Mouse (Mus musculus): ENCODE data around the gene Kars. TPM values are rescaled to one million over a fixed set of nuclear protein-coding genes. Genes with fewer than 3 reads are reported as not detected.

Kars gene
- total RNA-seq (2012; rRNA removed): 295 and 302 TPM in 2 replicates
- 100 to 1,000 TPM; 355 to 642 TPM for polyA plus RNA-seq (2012; ENCODE audit: insufficient read depth in 1 of 2, insufficient read length in 2 of 2, low read depth in 1 of 2, low replicate concordance in 2 of 2, missing spikeins in 1 of 2)

DNA sequence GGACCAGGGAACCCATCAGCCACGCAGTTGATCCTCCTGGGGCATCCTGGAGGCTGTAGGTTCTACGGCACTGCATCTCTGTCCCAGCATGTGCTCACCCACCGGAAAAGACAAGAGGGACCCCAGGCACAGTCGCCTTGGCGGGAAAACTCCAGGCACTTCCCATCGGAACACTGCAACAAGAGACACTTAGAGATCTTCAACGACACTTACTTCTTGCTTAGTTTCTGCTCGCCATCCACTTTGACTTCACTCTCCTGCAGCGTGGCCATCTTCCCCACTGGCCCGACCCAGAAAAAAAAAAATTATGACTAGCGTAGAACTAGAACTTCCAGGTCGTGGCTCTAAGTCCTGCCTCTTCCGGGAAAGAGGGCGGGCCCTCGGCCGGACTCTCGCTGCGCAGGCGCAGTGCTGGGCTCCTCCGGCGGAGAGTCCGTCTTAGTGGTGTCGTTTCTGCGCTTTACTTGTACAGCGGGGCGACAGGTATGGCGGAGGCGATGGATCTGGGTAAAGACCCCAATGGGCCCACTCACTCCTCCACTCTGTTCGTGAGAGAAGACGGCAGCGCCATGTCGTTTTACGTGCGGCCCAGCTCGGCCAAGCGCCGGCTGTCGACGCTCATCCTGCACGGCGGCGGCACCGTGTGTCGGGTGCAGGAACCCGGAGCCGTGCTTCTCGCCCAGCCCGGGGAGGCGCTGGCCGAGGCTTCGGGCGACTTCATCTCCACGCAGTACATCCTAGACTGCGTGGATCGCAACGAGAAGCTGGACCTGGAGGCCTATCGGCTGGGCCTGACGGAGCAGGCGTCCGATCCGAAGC, at the start of gene Kars, which contains the start of gene Terf2ip:
TSS of gene Kars (minus strand) at position 327 of the 819 bp plus-strand sequence.
TSS of gene Terf2ip (plus strand) at position 402 of the 819 bp plus-strand sequence.
- Histone ChIP-seq H3K27ac (ENCODE audit: control insufficient read depth, low read depth, low read length) (peak within 1 kb of the TSS; percentile 71), H3K4me1 (ENCODE audit: control insufficient read depth in 1 of 2, insufficient read depth in 2 of 2, low read length in 2 of 2) (peaks cover 19 to 27% of the 10 kb centered on the region in 2 experiments), H3K4me3 (ENCODE audit: control insufficient read depth in 1 of 2, insufficient read depth in 1 of 2, low read depth in 2 of 2, low read length in 2 of 2) (peak within 1 kb of the TSS; percentile 53 to 80), H3K9ac (ENCODE audit: control insufficient read depth, low read depth, low read length, poor library complexity, severe bottlenecking) (peak within 1 kb of the TSS; percentile 83), H3K79me2 (ENCODE audit: control insufficient read depth, insufficient read depth, low read length, poor library complexity) (peaks cover 56% of the 10 kb centered on the region), H3K36me3 (ENCODE audit: control insufficient read depth in 1 of 2, insufficient read depth in 2 of 2, low read length in 2 of 2) (peaks cover 6 to 42% of the 10 kb centered on the region in 2 experiments), H3K27me3 (ENCODE audit: control insufficient read depth in 1 of 2, insufficient read depth in 2 of 2, low read length in 2 of 2) (no peaks in the 10 kb centered on the region), H3K9me3 (replicated peaks; ENCODE audit: insufficient read depth, low read length) (no peaks in the 10 kb centered on the region)
- peak; percentile 96 for DNase-seq (ENCODE audit: low read depth, low spot score)
- no peak for TF ChIP-seq GABPA (IDR thresholded peaks at IDR 0.05; ENCODE audit: low read depth, low read length)
- peak; percentile 90 for TF ChIP-seq MXI1 (IDR thresholded peaks at IDR 0.05; ENCODE audit: low read depth, low read length)
- TF ChIP-seq POLR2AphosphoS5 (IDR thresholded peaks at IDR 0.05; ENCODE audit: borderline replicate concordance, low read depth, low read length): peak; percentile 36; the same call in 1 of the 2 replicates
- TF ChIP-seq JUND (IDR thresholded peaks at IDR 0.05; ENCODE audit: low read depth, low read length): no peak
- TF ChIP-seq E2F4 (IDR thresholded peaks at IDR 0.05; ENCODE audit: borderline replicate concordance, low read depth, low read length): peak; percentile 92
- TF ChIP-seq ZNF384 (IDR thresholded peaks at IDR 0.05; ENCODE audit: low read depth, low read length): peak; percentile 99
- no peak for TF ChIP-seq RAD21 (IDR thresholded peaks at IDR 0.05; ENCODE audit: low read depth, low read length)
- TF ChIP-seq MAZ (IDR thresholded peaks at IDR 0.05; ENCODE audit: low read depth, low read length): no peak
- peak; percentile 88 for TF ChIP-seq POLR2AphosphoS2 (IDR thresholded peaks at IDR 0.05; ENCODE audit: low read length)
- peak; percentile 78; the same call in 1 of the 2 replicates for TF ChIP-seq ZMIZ1 (IDR thresholded peaks at IDR 0.05; ENCODE audit: low read depth, low read length)
- no peak for TF ChIP-seq CTCF (IDR thresholded peaks at IDR 0.05 in 2 of 3, conservative IDR thresholded peaks at IDR 0.05 in 1 of 3; ENCODE audit: control insufficient read depth in 1 of 3, insufficient read depth in 1 of 3, low read depth in 2 of 3, low read length in 3 of 3, poor library complexity in 1 of 3, severe bottlenecking in 1 of 3)
- no peak for TF ChIP-seq ZKSCAN1 (IDR thresholded peaks at IDR 0.05; ENCODE audit: low read depth, low read length)
- TF ChIP-seq CHD1 (IDR thresholded peaks at IDR 0.05; ENCODE audit: low read depth, low read length): no peak
- TF ChIP-seq USF1 (IDR thresholded peaks at IDR 0.05; ENCODE audit: low read depth, low read length): no peak
- no peak for TF ChIP-seq MYB (IDR thresholded peaks at IDR 0.05; ENCODE audit: low read depth, low read length)
- no peak for TF ChIP-seq TAL1 (IDR thresholded peaks at IDR 0.05; ENCODE audit: low read length)
- peak; percentile 90 for TF ChIP-seq NELFE (IDR thresholded peaks at IDR 0.05; ENCODE audit: low read depth, low read length)
- peak; percentile 91 for TF ChIP-seq ELF1 (IDR thresholded peaks at IDR 0.05; ENCODE audit: low read depth, low read length)
- no peak for TF ChIP-seq BHLHE40 (IDR thresholded peaks at IDR 0.05; ENCODE audit: borderline replicate concordance, low read depth, low read length)
- TF ChIP-seq TBP (IDR thresholded peaks at IDR 0.05; ENCODE audit: low read depth, low read length): peak; percentile 90
- TF ChIP-seq RCOR1 (IDR thresholded peaks at IDR 0.05; ENCODE audit: low read depth, low read length): no peak
- TF ChIP-seq MYC (IDR thresholded peaks at IDR 0.05; ENCODE audit: low read depth, low read length): peak; percentile 98
- no peak for TF ChIP-seq CHD2 (IDR thresholded peaks at IDR 0.05; ENCODE audit: low read length)
- TF ChIP-seq USF2 (IDR thresholded peaks at IDR 0.05; ENCODE audit: borderline replicate concordance in 1 of 2, insufficient read depth in 1 of 2, low read depth in 1 of 2, low read length in 2 of 2): no peak
- TF ChIP-seq ETS1 (IDR thresholded peaks at IDR 0.05; ENCODE audit: low read depth, low read length): no peak; the same call in 1 of the 2 replicates
- TF ChIP-seq NRF1 (IDR thresholded peaks at IDR 0.05; ENCODE audit: insufficient read depth, low read depth, low read length, poor library complexity, severe bottlenecking): peak; percentile 100
- TF ChIP-seq UBTF (IDR thresholded peaks at IDR 0.05; ENCODE audit: borderline replicate concordance, insufficient read depth, low read depth, low read length): no peak
- TF ChIP-seq POLR2A (IDR thresholded peaks at IDR 0.05; ENCODE audit: control insufficient read depth in 1 of 2, insufficient read depth in 1 of 2, low read depth in 1 of 2, low read length in 2 of 2, poor library complexity in 1 of 2): peak; percentile 69 to 98; a peak in 3 of 4 replicates
- TF ChIP-seq MAFK (IDR thresholded peaks at IDR 0.05; ENCODE audit: borderline replicate concordance, low read depth, low read length): no peak
- TF ChIP-seq EP300 (IDR thresholded peaks at IDR 0.05; ENCODE audit: low read depth in 1 of 2, low read length in 2 of 2): no peak
- TF ChIP-seq ZC3H11A (IDR thresholded peaks at IDR 0.05; ENCODE audit: low read depth, low read length): no peak
- TF ChIP-seq GATA1 (IDR thresholded peaks at IDR 0.05; ENCODE audit: low read depth, low read length): no peak
- TF ChIP-seq MEF2A (IDR thresholded peaks at IDR 0.05; ENCODE audit: extremely low read depth, insufficient replicate concordance, low read depth, low read length, poor library complexity, severe bottlenecking): no peak
- no peak for TF ChIP-seq SMC3 (IDR thresholded peaks at IDR 0.05; ENCODE audit: low read depth, low read length)
- TF ChIP-seq KAT2A (conservative IDR thresholded peaks at IDR 0.05; ENCODE audit: low read depth, low read length): peak; percentile 66; the same call in 1 of the 2 replicates
